Mouse (Mus musculus) stomach, postnatal 0 days (tissue): ENCODE data around the gene Rad51b. TPM values are rescaled to one million over a fixed set of nuclear protein-coding genes. Genes with fewer than 3 reads are reported as not detected.

ENCODE experiments used
- ATAC-seq: fragments of 200-750 bp; cut with Nextera tagmentation; 2 replicates; pipeline ENCODE4 v1.8.0; 2017; ENCODE audit not compliant: low FRiP score, low TSS enrichment
- DNase-seq: peaks from one replicate; pipeline ENCODE4 v3.0.0-alpha.2; 2016; ENCODE audit warnings: low spot score
- H3K27ac ChIP-seq: fragments of 300-500 bp; sonication (generic); replicated peaks from 2 replicates; pipeline ENCODE4 v1.5.1; 2014; ENCODE audit warnings: mild to moderate bottlenecking, control low read depth
- H3K27me3 ChIP-seq: fragments of 300-500 bp; sonication (generic); 2 replicates; pipeline ENCODE4 v1.6.1; 2014; ENCODE audit warnings: low read length; ENCODE audit not compliant: control insufficient read depth, insufficient read depth
- H3K36me3 ChIP-seq: fragments of 300-500 bp; sonication (generic); 2 replicates; pipeline ENCODE4 v1.6.1; 2014; ENCODE audit warnings: low read length, mixed read lengths; ENCODE audit not compliant: control insufficient read depth, insufficient read depth
- H3K4me1 ChIP-seq: fragments of 300-500 bp; sonication (generic); replicated peaks from 2 replicates; pipeline ENCODE4 v1.6.1; 2014; ENCODE audit warnings: antibody characterized with exemption; ENCODE audit not compliant: control insufficient read depth, insufficient read depth
- H3K4me2 ChIP-seq: fragments of 300-500 bp; sonication (generic); replicated peaks from 2 replicates; pipeline ENCODE4 v1.6.1; 2014; ENCODE audit warnings: low read depth, mild to moderate bottlenecking, control low read depth, moderate library complexity
- H3K4me3 ChIP-seq: fragments of 300-500 bp; sonication (generic); 2 replicates; pipeline ENCODE4 v1.5.1; 2014; ENCODE audit warnings: low read depth, low read length, control low read depth
- H3K9ac ChIP-seq: fragments of 300-500 bp; sonication (generic); 2 replicates; pipeline ENCODE4 v1.6.1; 2014; ENCODE audit warnings: mild to moderate bottlenecking, low read length, control low read depth, mixed read lengths
- H3K9me3 ChIP-seq: fragments of 300-500 bp; sonication (generic); 2 replicates; pipeline ENCODE4 v1.6.1; 2016; ENCODE audit warnings: low read length; ENCODE audit not compliant: control insufficient read depth
- CTCF ChIP-seq: IDR thresholded peaks from 2 replicates; pipeline ENCODE4 v1.5.1; 2016; ENCODE audit warnings: antibody characterized with exemption, low read depth, mild to moderate bottlenecking, moderate library complexity
- EP300 ChIP-seq: optimal IDR thresholded peaks from 2 replicates; pipeline ENCODE3; 2016; ENCODE audit warnings: antibody characterized with exemption
- WGBS: fragments of 180-500 bp; shearing (Covaris S2); extraction: QIAGEN DNeasy Blood & Tissue Kit; methylation state at CpG from one replicate; pipeline ENCODE4 v1.1.7; 2014; 5-methylcytosine and 5-hydroxymethylcytosine counted together
- polyA plus RNA-seq: library from polyadenylated mRNA; unstranded; fragments of >200 nt; fragmentation: Nextera tagmentation; extraction: Ambion mirVana; gene quantifications from 2 replicates; pipeline ENCODE4 v1.2.1, GENCODE M21; 2015

Rad51b gene
- polyA plus RNA-seq, 1 experiment from 2014 or later: 2.0 TPM

DNA sequence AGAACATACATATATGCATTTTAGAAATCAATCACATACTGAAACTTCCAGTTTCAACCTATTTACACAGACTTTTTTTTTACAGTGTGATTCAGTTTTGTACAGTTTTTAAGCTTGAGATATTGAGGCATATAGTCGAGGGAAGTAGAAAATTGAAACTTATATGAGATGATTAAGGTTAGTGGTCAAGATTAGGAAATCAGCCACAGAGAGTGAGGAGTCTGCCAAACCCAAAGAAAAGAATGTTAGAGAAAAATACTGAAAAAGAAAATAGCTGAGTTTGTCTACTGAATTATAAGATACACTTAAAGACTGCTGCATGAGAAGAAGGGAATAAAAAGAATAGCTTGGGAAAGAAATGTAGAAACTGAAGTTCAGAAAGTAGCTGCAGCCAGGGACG, 280.4 kb downstream of the Rad51b start:
- no peak for TF ChIP-seq EP300
- TF ChIP-seq CTCF: no peak
- 80% methylated on average over 2 of the region's 2 CpGs for WGBS

DNA sequence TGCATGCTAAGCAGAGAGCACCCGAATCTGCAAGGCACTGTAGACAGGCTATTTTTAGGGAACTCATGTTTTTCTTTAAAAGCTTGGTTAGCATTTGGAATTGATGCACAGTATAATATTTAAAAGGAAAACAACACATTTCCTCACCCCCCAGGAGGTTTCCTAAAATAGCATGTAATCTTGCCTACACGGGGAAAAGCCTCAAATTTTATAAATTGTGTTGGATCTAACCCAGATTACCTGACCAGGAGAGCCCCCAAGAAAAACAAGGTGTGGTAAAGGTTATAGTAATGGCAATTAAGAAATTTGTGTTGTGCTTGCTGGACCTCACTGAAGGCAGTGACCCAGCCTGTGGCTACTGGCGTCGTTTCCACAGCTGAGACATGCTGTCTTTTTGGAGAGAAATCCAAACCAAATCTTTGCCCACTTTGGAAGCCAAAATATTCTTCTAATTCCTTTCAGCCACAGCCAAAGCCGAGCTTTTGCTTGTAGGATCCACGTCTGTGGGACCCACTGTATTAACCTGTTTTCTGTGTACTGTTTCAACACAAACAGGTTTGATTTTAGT, 282.0 kb downstream of the Rad51b start:
- H3K9ac ChIP-seq: no peak overlapping the region
- no peaks in the 10 kb centered on the region for H3K27me3 ChIP-seq
- no peaks in the 10 kb centered on the region for H3K9me3 ChIP-seq
- TF ChIP-seq EP300 (no peak), CTCF (no peak)
- no peak overlapping the region for H3K27ac ChIP-seq
- ATAC-seq (no peak), DNase-seq (no peak)
- no peaks in the 10 kb centered on the region for H3K36me3 ChIP-seq
- 76% methylated on average over 6 of the region's 6 CpGs for WGBS
- H3K4me3 ChIP-seq: no peak overlapping the region
- no peaks in the 10 kb centered on the region for H3K4me1 ChIP-seq
- no peak overlapping the region for H3K4me2 ChIP-seq

More for the DNA sequence above, 280.4 kb downstream of the Rad51b start:
- Histone ChIP-seq H3K4me3 (no peak overlapping the region), H3K27me3 (no peaks in the 10 kb centered on the region), H3K4me1 (no peaks in the 10 kb centered on the region), H3K9ac (no peak overlapping the region), H3K4me2 (no peak overlapping the region), H3K27ac (no peak overlapping the region), H3K9me3 (no peaks in the 10 kb centered on the region), H3K36me3 (no peaks in the 10 kb centered on the region)
- no peak for ATAC-seq
- no peak for DNase-seq

DNA sequence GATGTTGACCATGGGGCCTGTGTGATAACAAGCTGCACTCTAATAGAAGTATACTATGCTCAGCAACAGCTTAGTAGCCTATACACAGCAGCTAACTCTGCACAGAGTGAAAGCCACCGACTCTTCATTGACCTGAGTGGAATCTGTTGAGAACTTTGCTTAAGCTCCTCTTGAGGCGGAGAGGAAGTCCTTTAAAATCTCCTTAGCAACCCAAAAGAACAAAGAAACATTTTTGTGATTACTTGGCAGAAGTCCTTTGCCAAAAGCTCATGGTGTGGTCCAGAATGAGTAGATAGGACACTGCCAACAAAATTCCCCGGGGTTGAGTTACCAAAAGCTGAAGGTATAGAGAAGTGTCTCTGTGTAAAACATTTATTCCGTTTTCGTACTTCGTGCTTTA, 282.8 kb downstream of the Rad51b start:
- DNase-seq (no peak), ATAC-seq (no peak)
- Histone ChIP-seq H3K4me2 (no peak overlapping the region), H3K4me3 (no peak overlapping the region), H3K9ac (no peak overlapping the region), H3K27me3 (no peaks in the 10 kb centered on the region), H3K4me1 (no peaks in the 10 kb centered on the region), H3K27ac (no peak overlapping the region), H3K9me3 (no peaks in the 10 kb centered on the region), H3K36me3 (no peaks in the 10 kb centered on the region)
- no peak for TF ChIP-seq CTCF
- TF ChIP-seq EP300: no peak
- WGBS: 83% methylated on average over 6 of the region's 6 CpGs

DNA sequence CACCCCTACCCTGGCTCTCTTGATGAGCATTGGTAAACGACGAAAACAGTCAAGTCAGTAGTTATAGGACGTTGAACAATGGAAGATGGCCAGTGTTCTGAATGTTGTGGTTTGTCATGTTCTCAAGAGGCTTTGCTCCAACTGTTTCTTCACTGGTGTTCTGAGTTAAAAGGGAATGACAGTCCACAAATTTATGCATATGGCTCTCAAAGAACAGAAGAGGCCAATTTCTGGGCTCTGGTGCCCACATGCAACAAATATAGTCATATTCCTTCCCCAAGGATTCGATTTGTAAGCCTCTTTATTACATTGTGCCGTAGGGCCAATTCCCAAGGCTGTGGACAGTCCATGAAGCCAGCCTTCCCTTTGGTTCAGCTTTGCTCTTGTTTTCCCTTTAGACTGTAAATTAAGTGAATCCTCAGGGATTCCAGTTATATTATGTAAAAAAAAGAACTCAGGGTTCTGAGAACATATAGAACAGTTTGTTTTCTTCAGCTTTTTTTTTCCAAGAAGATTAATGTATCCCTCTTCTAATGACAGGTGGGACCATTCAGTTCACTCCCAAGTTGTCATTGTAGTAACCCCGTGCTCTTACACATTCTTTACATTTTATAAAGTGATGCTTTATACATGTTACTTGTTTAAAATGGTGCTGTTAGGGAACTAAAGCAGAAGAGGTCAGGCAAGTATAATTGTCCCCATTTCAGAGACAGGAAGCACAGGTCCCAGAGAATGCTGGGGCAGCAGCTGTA, 287.6 kb downstream of the Rad51b start:
- H3K4me3 ChIP-seq: no peak overlapping the region
- H3K9ac ChIP-seq: no peak overlapping the region
- DNase-seq (no peak), ATAC-seq (no peak)
- H3K36me3 ChIP-seq: no peaks in the 10 kb centered on the region
- no peak for TF ChIP-seq CTCF
- TF ChIP-seq EP300: no peak
- no peaks in the 10 kb centered on the region for H3K4me1 ChIP-seq
- H3K9me3 ChIP-seq: no peaks in the 10 kb centered on the region
- H3K27ac ChIP-seq: no peak overlapping the region
- H3K27me3 ChIP-seq: no peaks in the 10 kb centered on the region
- H3K4me2 ChIP-seq: no peak overlapping the region
- 76% methylated on average over 6 of the region's 6 CpGs for WGBS

- Histone ChIP-seq H3K27ac (no peak overlapping the region), H3K9ac (no peak overlapping the region), H3K4me1 (no peaks in the 10 kb centered on the region), H3K4me2 (no peak overlapping the region), H3K27me3 (no peaks in the 10 kb centered on the region), H3K9me3 (no peaks in the 10 kb centered on the region), H3K4me3 (no peak overlapping the region), H3K36me3 (no peaks in the 10 kb centered on the region)
- TF ChIP-seq CTCF (no peak), EP300 (no peak)
- no peak for DNase-seq
- ATAC-seq: no peak
- 98% methylated on average over 2 of the region's 2 CpGs for WGBS
These were observed 288.3 kb downstream of the Rad51b start for GRCm38 (mm10) chr12:79585336-79585735.

DNA sequence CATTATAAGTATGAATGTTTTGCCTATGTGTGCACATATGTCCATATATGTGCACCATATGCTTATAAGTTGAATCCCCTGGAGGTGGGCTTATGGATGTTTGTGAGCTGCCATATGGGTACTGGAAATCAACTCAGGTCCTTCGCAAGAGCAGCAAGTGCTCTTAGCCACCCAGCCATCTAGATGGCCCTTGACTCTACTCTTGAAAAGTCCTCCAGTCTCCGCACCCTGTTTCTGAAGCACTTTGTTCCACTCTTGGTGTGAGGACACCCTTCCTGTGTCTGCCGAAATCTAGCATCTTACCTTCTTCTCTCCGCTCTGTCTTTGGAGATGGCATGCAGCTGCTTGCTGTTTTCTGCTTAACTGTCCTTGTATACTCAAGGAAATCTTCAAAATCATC, 291.7 kb downstream of the Rad51b start:
- no peaks in the 10 kb centered on the region for H3K4me1 ChIP-seq
- TF ChIP-seq CTCF (no peak), EP300 (no peak)
- no peak overlapping the region for H3K4me3 ChIP-seq
- ATAC-seq (no peak), DNase-seq (no peak)
- H3K27ac ChIP-seq: no peak overlapping the region
- no peak overlapping the region for H3K9ac ChIP-seq
- H3K36me3 ChIP-seq: no peaks in the 10 kb centered on the region
- no peaks in the 10 kb centered on the region for H3K9me3 ChIP-seq
- 95% methylated on average over 4 of the region's 4 CpGs for WGBS
- no peak overlapping the region for H3K4me2 ChIP-seq
- H3K27me3 ChIP-seq: no peaks in the 10 kb centered on the region
